Mouse (Mus musculus) naive thymus-derived CD4-positive, alpha-beta T cell, adult 2 months (primary cell): ENCODE results near the gene Acot5.
A peak's percentile ranks its signal among the peaks of the same experiment; 100 is the strongest.
"Not testable (repeated sequence)": the region's sequence is repeated elsewhere in the genome, so short reads cannot be mapped to it uniquely, and the experiment has no call there.

Source experiments
- DNase-seq: peaks from one replicate; pipeline ENCODE4 v3.0.0-alpha.2; 2011; ENCODE audit warnings: low read depth

Acot5 gene

GRCm38 (mm10) chr12:84063228-84063627, 5.9 kb upstream of the Acot5 start:
- no peak for DNase-seq

GRCm38 (mm10) chr12:84063833-84064232, 5.3 kb upstream of the Acot5 start:
- DNase-seq: no peak

GRCm38 (mm10) chr12:84064621-84065020, 4.5 kb upstream of the Acot5 start:
- no peak for DNase-seq

- DNase-seq: no peak
These were observed 1.4 kb upstream of the Acot5 start for GRCm38 (mm10) chr12:84067752-84068151.

- no peak for DNase-seq
These were observed 829 bp upstream of the Acot5 start for GRCm38 (mm10) chr12:84068296-84068695.

GRCm38 (mm10) chr12:84069582-84069981, 457 bp downstream of the Acot5 start:
- not testable (repeated sequence) for DNase-seq

- no peak for DNase-seq
These were observed 2.6 kb downstream of the Acot5 start for GRCm38 (mm10) chr12:84071696-84072095.

- no peak for DNase-seq
These were observed 8.4 kb downstream of the Acot5 start for GRCm38 (mm10) chr12:84077371-84077990.

- DNase-seq: no peak
These were observed 14.7 kb downstream of the Acot5 start for GRCm38 (mm10) chr12:84083842-84084241.

GRCm38 (mm10) chr12:84084581-84084980, 15.5 kb downstream of the Acot5 start:
- DNase-seq: no peak

GRCm38 (mm10) chr12:84094666-84095065, 25.5 kb downstream of the Acot5 start:
- not testable (repeated sequence) for DNase-seq

- no peak for DNase-seq
These were observed 30.5 kb downstream of the Acot5 start for GRCm38 (mm10) chr12:84099605-84100004.

- DNase-seq: no peak
These were observed 30.9 kb downstream of the Acot5 start for GRCm38 (mm10) chr12:84100071-84100470.

- DNase-seq: peak; percentile 71
These were observed 31.7 kb downstream of the Acot5 start, which contains the start of gene Acot6 for GRCm38 (mm10) chr12:84100604-84101492. Gene Acot6, plus strand, starts transcription at chr12:84100654.

- DNase-seq: no peak
These were observed 32.3 kb downstream of the Acot5 start for GRCm38 (mm10) chr12:84101493-84101845.

- DNase-seq: no peak
These were observed 37.9 kb downstream of the Acot5 start for GRCm38 (mm10) chr12:84107012-84107411.

- DNase-seq: no peak
These were observed 38.6 kb downstream of the Acot5 start for GRCm38 (mm10) chr12:84107692-84108091.

- no peak for DNase-seq
These were observed 40.8 kb downstream of the Acot5 start for GRCm38 (mm10) chr12:84109924-84110323.

- no peak for DNase-seq
These were observed 41.7 kb downstream of the Acot5 start for GRCm38 (mm10) chr12:84110814-84111213.

- no peak for DNase-seq
These were observed 44.6 kb downstream of the Acot5 start for GRCm38 (mm10) chr12:84113676-84114075.

- DNase-seq: peak; percentile 88
These were observed 45.2 kb downstream of the Acot5 start, which contains the start of gene Dnal1 for GRCm38 (mm10) chr12:84114153-84114994. Gene Dnal1, plus strand, starts transcription at chr12:84114366.

GRCm38 (mm10) chr12:84119584-84119983, 50.5 kb downstream of the Acot5 start:
- no peak for DNase-seq
